Mouse (Mus musculus): ENCODE results near the gene Lrmda. TPM values are rescaled to one million over a fixed set of nuclear protein-coding genes. Genes with fewer than 3 reads are reported as not detected.

The Lrmda gene
- polyA plus RNA-seq, 1 experiment: not detected

DNA sequence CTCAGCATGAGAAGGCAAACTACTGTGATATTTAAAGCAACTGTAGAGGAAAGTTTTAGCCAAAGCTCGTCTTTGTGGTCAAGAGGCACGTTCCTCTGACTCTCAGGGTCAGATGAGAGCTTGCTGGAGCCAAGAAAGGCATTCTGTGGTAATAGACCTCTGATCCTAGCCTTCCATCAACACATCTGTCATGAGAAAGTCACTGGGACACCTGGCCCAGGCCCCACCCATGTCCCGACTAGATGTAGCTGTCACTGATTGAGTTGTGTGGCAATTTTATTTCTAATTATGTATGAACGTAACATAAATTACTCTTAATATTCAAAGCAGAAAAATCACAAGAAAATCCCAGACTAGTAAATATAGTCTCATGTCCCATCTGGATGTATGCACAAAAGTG lies 624.0 kb downstream of the Lrmda start:
- Histone ChIP-seq H3K4me1 (ENCODE audit: control insufficient read depth, insufficient read depth, insufficient read length, low read length) (no peaks in the 10 kb centered on the region), H3K27me3 (ENCODE audit: control insufficient read depth, insufficient read depth, low read length) (no peaks in the 10 kb centered on the region), H3K27ac (ENCODE audit: insufficient read depth, low read depth, low read length) (no peak overlapping the region), H3K4me3 (ENCODE audit: low read depth, low read length) (no peak overlapping the region), H3K36me3 (ENCODE audit: control insufficient read depth, insufficient read depth, low read length) (no peaks in the 10 kb centered on the region)
- no peak for TF ChIP-seq POLR2A (IDR thresholded peaks at IDR 0.05; ENCODE audit: low read depth, low read length)
- no peak for TF ChIP-seq CTCF (IDR thresholded peaks at IDR 0.05; ENCODE audit: extremely low read depth, insufficient read length, insufficient replicate concordance, low read depth, low read length)
- 59% methylated on average over 4 of the region's 4 CpGs for WGBS

DNA sequence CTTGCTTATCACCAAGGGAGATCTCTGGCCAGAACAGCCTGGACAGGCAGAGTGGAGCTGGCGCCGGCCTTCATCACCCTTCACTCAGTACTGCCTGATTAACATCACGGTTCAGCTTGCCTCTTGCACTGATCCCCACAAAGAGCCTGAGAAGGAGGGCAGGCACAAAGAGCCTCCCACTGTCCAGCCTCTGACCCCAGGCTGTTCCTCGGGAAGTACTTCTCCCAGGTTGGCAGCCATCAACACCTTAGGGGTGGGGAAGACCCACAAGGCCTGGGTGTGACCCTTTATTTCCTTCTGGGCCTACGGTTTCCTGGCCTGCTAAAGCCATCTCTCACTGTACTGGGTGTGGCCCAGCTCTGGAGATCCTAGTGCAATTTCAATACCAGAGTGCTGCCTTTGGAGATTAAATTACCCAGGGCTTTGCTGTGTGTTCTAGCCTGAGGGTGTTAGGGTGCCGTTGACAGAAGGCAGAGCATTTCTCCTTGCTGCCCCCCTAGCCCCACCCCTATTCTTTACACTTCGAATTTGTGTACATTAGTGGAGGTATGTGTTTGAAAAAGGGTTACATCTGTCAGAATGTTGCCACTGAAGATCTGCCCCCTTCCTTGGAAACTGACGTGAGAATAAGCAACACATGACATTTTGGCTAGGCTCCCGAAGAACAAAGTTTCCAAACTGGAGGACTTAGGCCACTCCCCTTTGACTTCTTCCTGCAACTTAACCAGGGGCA lies 628.5 kb downstream of the Lrmda start:
- Histone ChIP-seq H3K27ac (ENCODE audit: insufficient read depth, low read depth, low read length) (no peak overlapping the region), H3K27me3 (ENCODE audit: control insufficient read depth, insufficient read depth, low read length) (no peaks in the 10 kb centered on the region), H3K4me1 (ENCODE audit: control insufficient read depth, insufficient read depth, insufficient read length, low read length) (no peaks in the 10 kb centered on the region), H3K4me3 (ENCODE audit: low read depth, low read length) (no peak overlapping the region), H3K36me3 (ENCODE audit: control insufficient read depth, insufficient read depth, low read length) (no peaks in the 10 kb centered on the region)
- TF ChIP-seq CTCF (IDR thresholded peaks at IDR 0.05; ENCODE audit: extremely low read depth, insufficient read length, insufficient replicate concordance, low read depth, low read length) (no peak), POLR2A (IDR thresholded peaks at IDR 0.05; ENCODE audit: low read depth, low read length) (no peak)
- 43% methylated on average over 9 of the region's 9 CpGs for WGBS

DNA sequence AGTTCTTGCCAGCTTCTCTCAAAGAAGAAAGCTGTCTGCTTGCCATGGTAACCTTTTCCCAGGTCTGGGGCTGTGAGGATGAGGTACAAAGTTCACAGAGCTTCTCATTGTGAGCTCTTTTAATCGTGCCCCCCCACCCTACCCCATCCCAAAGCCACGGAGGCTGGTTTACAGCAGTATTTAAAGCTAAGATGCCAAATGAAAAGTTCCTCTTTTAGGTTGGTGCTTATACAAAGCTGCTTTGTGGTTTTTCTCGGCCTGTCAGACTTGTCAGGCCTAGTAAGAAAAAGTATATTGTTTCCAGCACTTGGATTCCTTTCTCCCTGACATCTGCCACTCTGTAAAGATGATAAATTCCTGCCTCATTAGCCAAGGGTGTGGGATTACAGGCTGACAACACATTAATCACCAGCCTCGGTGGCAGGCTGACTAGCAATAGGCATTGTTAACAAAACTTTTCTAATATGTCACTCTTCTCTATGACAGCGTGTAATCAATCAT lies 629.9 kb downstream of the Lrmda start:
- Histone ChIP-seq H3K4me1 (ENCODE audit: control insufficient read depth, insufficient read depth, insufficient read length, low read length) (no peaks in the 10 kb centered on the region), H3K27ac (ENCODE audit: insufficient read depth, low read depth, low read length) (no peak overlapping the region), H3K4me3 (ENCODE audit: low read depth, low read length) (no peak overlapping the region), H3K36me3 (ENCODE audit: control insufficient read depth, insufficient read depth, low read length) (no peaks in the 10 kb centered on the region), H3K27me3 (ENCODE audit: control insufficient read depth, insufficient read depth, low read length) (no peaks in the 10 kb centered on the region)
- TF ChIP-seq CTCF (IDR thresholded peaks at IDR 0.05; ENCODE audit: extremely low read depth, insufficient read length, insufficient replicate concordance, low read depth, low read length): no peak
- no peak for TF ChIP-seq POLR2A (IDR thresholded peaks at IDR 0.05; ENCODE audit: low read depth, low read length)
- WGBS: 25% methylated on average over 5 of the region's 5 CpGs

DNA sequence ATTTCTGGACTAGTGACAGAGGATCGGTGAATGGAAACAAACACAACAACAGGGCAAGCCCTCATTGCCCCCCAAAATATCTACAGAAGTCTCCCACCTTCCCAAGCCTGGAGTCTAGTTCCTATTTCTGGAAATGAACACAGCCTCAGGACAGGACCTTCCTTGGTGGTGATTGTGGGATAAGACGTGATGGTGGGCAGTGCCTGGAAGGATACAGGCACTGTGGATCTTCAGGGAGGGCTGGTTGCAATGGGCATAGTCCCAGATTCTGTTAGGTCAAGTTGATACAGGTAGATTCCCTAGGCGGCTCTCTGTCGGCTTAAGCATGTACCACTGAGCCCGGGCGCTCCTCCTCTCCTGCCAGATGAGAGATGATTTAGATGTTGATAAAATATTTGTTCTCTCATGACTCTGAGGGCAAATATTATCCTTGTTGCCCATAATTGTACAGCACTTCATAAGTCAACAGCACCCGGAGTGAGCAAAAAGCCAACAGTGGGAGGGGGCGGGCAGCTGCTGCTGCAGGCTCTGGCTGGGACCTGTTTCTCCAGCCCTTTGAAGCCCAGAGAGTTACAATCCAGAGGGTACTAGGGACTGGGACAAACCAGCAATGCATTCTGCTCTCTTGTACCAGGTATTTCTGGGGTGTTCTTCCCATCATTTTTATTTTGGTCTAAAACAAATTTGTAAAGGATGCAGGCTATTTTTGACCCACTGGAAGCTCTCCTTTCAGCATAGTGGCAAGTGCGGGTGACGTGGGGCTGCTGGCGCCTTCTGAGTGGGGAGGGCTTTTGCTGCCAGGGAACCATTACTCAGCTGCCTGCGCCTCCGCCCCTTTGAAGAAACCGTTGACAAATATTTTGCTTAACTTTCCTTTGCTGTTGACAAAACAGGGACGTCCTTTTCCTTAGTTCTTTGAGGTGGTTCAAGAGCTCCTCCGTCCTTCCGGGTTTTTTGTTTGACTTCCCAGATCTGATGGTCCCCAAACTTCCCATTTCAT lies 630.8 kb downstream of the Lrmda start:
- H3K27me3 ChIP-seq (ENCODE audit: control insufficient read depth, insufficient read depth, low read length): no peaks in the 10 kb centered on the region
- WGBS: 49% methylated on average over 17 of the region's 17 CpGs
- TF ChIP-seq CTCF (IDR thresholded peaks at IDR 0.05; ENCODE audit: extremely low read depth, insufficient read length, insufficient replicate concordance, low read depth, low read length): no peak
- no peak for TF ChIP-seq POLR2A (IDR thresholded peaks at IDR 0.05; ENCODE audit: low read depth, low read length)
- H3K4me1 ChIP-seq (ENCODE audit: control insufficient read depth, insufficient read depth, insufficient read length, low read length): no peaks in the 10 kb centered on the region
- H3K27ac ChIP-seq (ENCODE audit: insufficient read depth, low read depth, low read length): no peak overlapping the region
- H3K4me3 ChIP-seq (ENCODE audit: low read depth, low read length): no peak overlapping the region
- H3K36me3 ChIP-seq (ENCODE audit: control insufficient read depth, insufficient read depth, low read length): no peaks in the 10 kb centered on the region

DNA sequence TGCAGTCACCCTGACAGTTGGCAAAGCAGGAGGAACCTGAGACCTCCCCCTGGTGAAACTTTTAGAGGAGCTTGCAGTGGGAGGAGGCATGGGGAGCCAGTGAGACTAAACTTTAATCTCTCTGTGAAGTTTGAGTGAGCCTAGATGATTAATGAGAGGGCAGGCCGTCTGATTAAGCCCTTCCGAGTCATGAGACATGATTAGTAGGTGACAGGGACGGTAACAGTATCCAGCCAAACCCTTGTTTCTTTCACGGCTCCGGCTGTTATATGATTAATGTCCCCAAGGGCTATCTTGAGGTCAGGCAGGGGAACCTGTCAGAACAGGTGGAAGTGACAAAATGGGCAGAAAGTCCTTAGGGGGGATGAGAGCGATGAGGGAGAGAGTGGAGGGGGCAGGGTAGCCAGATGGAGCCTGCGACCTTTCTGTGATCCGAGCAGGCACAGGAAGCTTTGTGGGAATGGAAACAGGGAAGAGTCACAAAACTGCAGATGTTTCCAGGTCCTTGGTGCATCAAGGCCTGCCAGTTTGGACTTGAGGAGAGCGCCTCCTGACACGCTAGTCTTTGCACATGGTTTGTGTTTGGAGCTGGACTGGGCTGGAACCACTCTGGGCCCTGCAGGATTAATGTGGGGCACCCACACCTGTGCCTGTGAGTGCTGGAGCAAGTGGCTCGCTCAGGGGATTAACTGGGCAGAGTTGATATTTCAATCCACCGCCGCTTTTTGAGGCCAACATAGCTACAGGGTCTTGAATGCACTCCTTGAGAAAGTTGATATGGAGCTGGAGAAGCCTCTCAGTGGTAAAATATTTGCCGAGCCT lies 631.8 kb downstream of the Lrmda start:
- TF ChIP-seq CTCF (IDR thresholded peaks at IDR 0.05; ENCODE audit: extremely low read depth, insufficient read length, insufficient replicate concordance, low read depth, low read length): no peak
- no peak for TF ChIP-seq POLR2A (IDR thresholded peaks at IDR 0.05; ENCODE audit: low read depth, low read length)
- no peaks in the 10 kb centered on the region for H3K27me3 ChIP-seq (ENCODE audit: control insufficient read depth, insufficient read depth, low read length)
- H3K27ac ChIP-seq (ENCODE audit: insufficient read depth, low read depth, low read length): no peak overlapping the region
- no peaks in the 10 kb centered on the region for H3K4me1 ChIP-seq (ENCODE audit: control insufficient read depth, insufficient read depth, insufficient read length, low read length)
- no peaks in the 10 kb centered on the region for H3K36me3 ChIP-seq (ENCODE audit: control insufficient read depth, insufficient read depth, low read length)
- 70% methylated on average over 14 of the region's 14 CpGs for WGBS
- H3K4me3 ChIP-seq (ENCODE audit: low read depth, low read length): no peak overlapping the region

DNA sequence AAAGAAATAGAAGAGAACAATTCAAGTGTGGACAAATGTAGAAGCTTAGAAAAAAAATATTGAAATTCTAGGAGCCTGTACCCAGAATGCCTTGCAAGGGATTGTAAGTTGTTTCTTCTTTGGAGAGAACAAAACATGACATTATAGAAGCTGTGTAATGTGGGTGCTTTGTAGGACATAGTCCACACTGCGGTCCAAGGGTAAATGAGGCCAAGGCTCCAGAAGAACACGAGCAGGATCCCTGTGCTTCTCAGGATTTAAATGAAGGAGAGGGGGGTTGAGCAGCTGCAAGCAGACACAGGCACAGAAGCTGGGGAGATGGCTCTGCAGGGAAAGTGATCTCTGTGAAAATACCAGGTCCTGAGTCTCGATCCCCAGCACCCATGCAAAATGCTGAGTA lies 643.0 kb downstream of the Lrmda start:
- TF ChIP-seq CTCF (IDR thresholded peaks at IDR 0.05; ENCODE audit: extremely low read depth, insufficient read length, insufficient replicate concordance, low read depth, low read length) (no peak), POLR2A (IDR thresholded peaks at IDR 0.05; ENCODE audit: low read depth, low read length) (no peak)
- Histone ChIP-seq H3K27ac (ENCODE audit: insufficient read depth, low read depth, low read length) (no peak overlapping the region), H3K36me3 (ENCODE audit: control insufficient read depth, insufficient read depth, low read length) (no peaks in the 10 kb centered on the region), H3K4me3 (ENCODE audit: low read depth, low read length) (no peak overlapping the region), H3K27me3 (ENCODE audit: control insufficient read depth, insufficient read depth, low read length) (no peaks in the 10 kb centered on the region), H3K4me1 (ENCODE audit: control insufficient read depth, insufficient read depth, insufficient read length, low read length) (no peaks in the 10 kb centered on the region)
- WGBS: 55% methylated on average over 3 of the region's 3 CpGs
